8 mouse cellular contexts compared by ENCODE assay signal in the genomic region with DNA sequence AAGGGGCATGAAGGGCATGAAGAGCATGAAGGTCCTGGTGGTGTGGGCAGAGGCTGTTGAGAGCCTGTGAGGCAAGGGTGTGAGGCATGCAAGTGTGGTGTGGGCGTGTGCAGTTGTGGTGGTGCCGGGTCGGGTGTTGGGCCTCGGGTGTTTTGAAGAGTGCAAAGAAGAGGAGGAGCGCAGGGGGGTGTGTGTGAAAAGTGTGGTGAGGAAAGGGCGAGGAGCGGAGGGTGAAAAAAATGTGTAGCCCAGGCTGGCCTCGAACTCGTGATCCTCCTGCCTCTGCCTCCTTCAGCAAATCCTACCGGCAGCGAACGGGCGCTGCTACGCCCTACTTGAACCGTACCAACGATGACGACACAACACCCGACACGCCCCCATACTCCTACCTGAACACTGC. TPM values are rescaled to one million over a fixed set of nuclear protein-coding genes. Genes with fewer than 3 reads are reported as not detected.
DNase-seq lines count a peak whose midpoint lies in the region; ATAC-seq and TF ChIP-seq lines count a peak whose summit lies in the region.
"Not testable (repeated sequence)": the region's sequence is repeated elsewhere in the genome, so short reads cannot be mapped to it uniquely, and the experiment has no call there.

No protein-coding gene starts in this region.

- not testable (repeated sequence) for H3K27me3 ChIP-seq in G1E (ENCODE audit: insufficient read depth, low read length); forebrain, embryonic 13.5 days; hindbrain, embryonic 11.5 days (ENCODE audit: control insufficient read depth, insufficient read depth, low read length); lung, postnatal 0 days (replicated peaks; ENCODE audit: insufficient read depth, low read length); neural tube, embryonic 13.5 days

- H3K9me3 ChIP-seq in G1E (replicated peaks); forebrain, embryonic 13.5 days (replicated peaks); hindbrain, embryonic 11.5 days (ENCODE audit: control insufficient read depth, low read length); lung, postnatal 0 days (ENCODE audit: low read length); neural tube, embryonic 13.5 days: not testable (repeated sequence)

- not testable (repeated sequence) for H3K36me3 ChIP-seq in G1E (replicated peaks); forebrain, embryonic 13.5 days (ENCODE audit: poor library complexity, severe bottlenecking); hindbrain, embryonic 11.5 days (ENCODE audit: control insufficient read depth, insufficient read depth, low read length); lung, postnatal 0 days (ENCODE audit: insufficient read depth, low read length); neural tube, embryonic 13.5 days

- H3K9ac ChIP-seq in forebrain, embryonic 13.5 days; hindbrain, embryonic 11.5 days (ENCODE audit: low read depth, low read length); lung, postnatal 0 days (replicated peaks; ENCODE audit: low read depth); neural tube, embryonic 13.5 days: not testable (repeated sequence)

- peak overlapping the region; percentile 42 for H3K4me2 ChIP-seq in forebrain, embryonic 13.5 days
- not testable (repeated sequence) for H3K4me2 ChIP-seq in hindbrain, embryonic 11.5 days (replicated peaks; ENCODE audit: low read depth, low read length); lung, postnatal 0 days (replicated peaks; ENCODE audit: low read depth, low read length)
- peak overlapping the region; percentile 33 for H3K4me2 ChIP-seq in neural tube, embryonic 13.5 days

- H3K4me3 ChIP-seq in G1E (ENCODE audit: low read depth, low read length) = peak overlapping the region; percentile 61; the same call in 1 of the 2 replicates
- peak overlapping the region; percentile 23; the same call in 1 of the 2 replicates for H3K4me3 ChIP-seq in forebrain, embryonic 13.5 days
- not testable (repeated sequence) for H3K4me3 ChIP-seq in hindbrain, embryonic 11.5 days (ENCODE audit: low read depth, low read length); lung, postnatal 0 days (ENCODE audit: low read depth, low read length)
- H3K4me3 ChIP-seq in neural tube, embryonic 13.5 days = peak overlapping the region; percentile 22; the same call in 1 of the 2 replicates

- ATAC-seq in G1E (ENCODE audit: extremely low read depth, insufficient number of reproducible peaks, low FRiP score, poor library complexity, severe bottlenecking); hindbrain, embryonic 11.5 days (ENCODE audit: low FRiP score); neural tube, embryonic 13.5 days (ENCODE audit: low read depth): not testable (repeated sequence)
- ATAC-seq in forebrain, embryonic 13.5 days = peak; percentile 48; the same call in 1 of the 2 replicates
- ATAC-seq in lung, postnatal 0 days = peak; percentile 44; the same call in 1 of the 2 replicates

- WGBS in forebrain, embryonic 13.5 days = 57% methylated on average over 9 of the region's 19 CpGs
- 67% methylated on average over 7 of the region's 19 CpGs for WGBS in hindbrain, embryonic 11.5 days
- WGBS in lung, postnatal 0 days = 62% methylated on average over 7 of the region's 19 CpGs
- 73% methylated on average over 7 of the region's 19 CpGs for WGBS in neural tube, embryonic 13.5 days

- not testable (repeated sequence) for TF ChIP-seq EP300 in lung, postnatal 0 days (IDR thresholded peaks at IDR 0.05)

- H3K27ac ChIP-seq in forebrain, embryonic 13.5 days; hindbrain, embryonic 11.5 days (ENCODE audit: low read depth, low read length); lung, postnatal 0 days (ENCODE audit: low read length); neural tube, embryonic 13.5 days (replicated peaks): not testable (repeated sequence)

- not testable (repeated sequence) for TF ChIP-seq CTCF in G1E (IDR thresholded peaks at IDR 0.05; ENCODE audit: low read depth, low read length); lung, postnatal 0 days (IDR thresholded peaks at IDR 0.05)

- not testable (repeated sequence) for H3K4me1 ChIP-seq in G1E (ENCODE audit: insufficient read depth, low read depth, low read length); forebrain, embryonic 13.5 days; hindbrain, embryonic 11.5 days (replicated peaks; ENCODE audit: control insufficient read depth, insufficient read depth, low read length); lung, postnatal 0 days (ENCODE audit: insufficient read depth, low read depth, low read length); neural tube, embryonic 13.5 days (replicated peaks)

- DNase-seq in G1E (ENCODE audit: low spot score); lung, postnatal 0 days (ENCODE audit: low spot score): not testable (repeated sequence)
- peak; percentile 68 for DNase-seq in cerebellum, adult 9-11 months
- DNase-seq in hindbrain, embryonic 11.5 days (ENCODE audit: low spot score) = peak; percentile 14
- peak; percentile 10 for DNase-seq in layer of hippocampus, adult 11-12 months (ENCODE audit: low spot score)
- DNase-seq in thymus, postnatal 4 days = peak; percentile 34

RNA-seq across cellular contexts. Expression of gene Pdia4, which starts 41.5 kb away (rescaled TPM):
- total RNA-seq in G1E (2014; fragmentation: Nextera tagmentation) = 46.6 and 55.0 TPM in 2 replicates
- 95.8 and 96.7 TPM in 2 replicates for total RNA-seq in G1E (2017)
- 4.0 and 5.0 TPM in 2 replicates for polyA plus RNA-seq in G1E (2012)
- polyA plus RNA-seq in forebrain, embryonic 13.5 days (2015; fragmentation: Nextera tagmentation; extraction: Ambion mirVana) = 167 and 173 TPM in 2 replicates
- polyA plus RNA-seq in hindbrain, embryonic 11.5 days (2014; fragmentation: Nextera tagmentation; extraction: Ambion mirVana) = 282 and 285 TPM in 2 replicates
- 98.0 and 123 TPM in 2 replicates for polyA plus RNA-seq in lung, postnatal 0 days (2015; fragmentation: Nextera tagmentation; extraction: Ambion mirVana)
- 187 and 204 TPM in 2 replicates for polyA plus RNA-seq in neural tube, embryonic 13.5 days (2015; fragmentation: Nextera tagmentation; extraction: Ambion mirVana)

RNA-seq across cellular contexts. Expression of gene Zfp786, which starts 58.9 kb away (rescaled TPM):
- total RNA-seq in G1E (2014; fragmentation: Nextera tagmentation) = 2.7 and 9.3 TPM in 2 replicates
- total RNA-seq in G1E (2017) = 0.99 and 1.1 TPM in 2 replicates
- 0.20 and 0.26 TPM in 2 replicates for polyA plus RNA-seq in G1E (2012)
- polyA plus RNA-seq in forebrain, embryonic 13.5 days (2015; fragmentation: Nextera tagmentation; extraction: Ambion mirVana) = 13.5 and 13.9 TPM in 2 replicates
- 6.6 and 6.9 TPM in 2 replicates for polyA plus RNA-seq in hindbrain, embryonic 11.5 days (2014; fragmentation: Nextera tagmentation; extraction: Ambion mirVana)
- polyA plus RNA-seq in lung, postnatal 0 days (2015; fragmentation: Nextera tagmentation; extraction: Ambion mirVana) = 0.98 and 1.0 TPM in 2 replicates
- 16.6 and 17.1 TPM in 2 replicates for polyA plus RNA-seq in neural tube, embryonic 13.5 days (2015; fragmentation: Nextera tagmentation; extraction: Ambion mirVana)

Comparison
In these comparisons a context has a peak if more than half of its experiments do, and no peak if none do; other contexts are left out.
1. RNA of gene Pdia4, which starts 41.5 kb away (polyA plus RNA-seq): 282 to 285 TPM in hindbrain, embryonic 11.5 days, 187 to 204 TPM in neural tube, embryonic 13.5 days, 167 to 173 TPM in forebrain, embryonic 13.5 days and 98.0 to 123 TPM in lung, postnatal 0 days; 4.0 to 5.0 TPM in G1E; every median in the first group is over 10 times any median in the second.